Mouse (Mus musculus) monocyte, adult 59 days (primary cell): Measurements from ENCODE around the gene Zfp985. TPM values are rescaled to one million over a fixed set of nuclear protein-coding genes. Genes with fewer than 3 reads are reported as not detected.

Experiments
- total RNA-seq, 2 experiments: library from RNA; stranded (reverse); gene quantifications; one replicate each; pipeline ENCODE4 v1.2.4; 2023

Zfp985 gene
- total RNA-seq, result not detected

DNA sequence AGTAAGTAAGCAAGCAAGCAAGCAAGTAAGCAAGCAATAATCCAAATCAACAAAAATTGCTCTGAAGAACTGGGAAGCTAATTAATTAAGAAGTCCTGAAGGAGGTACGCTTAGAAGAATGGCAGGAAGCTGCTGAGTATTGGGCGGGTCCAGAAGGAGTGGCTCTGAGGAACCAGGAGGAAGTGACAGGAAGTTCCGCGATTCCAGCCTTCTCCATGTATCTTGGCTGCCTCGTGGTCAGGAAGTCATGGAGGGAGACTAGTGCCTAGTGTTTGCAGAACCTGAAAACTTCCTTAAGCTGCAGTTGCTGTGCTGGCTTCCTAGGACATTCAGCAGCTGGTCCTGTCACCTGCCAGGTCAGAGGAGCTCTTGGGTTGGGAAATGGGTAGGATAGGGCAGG, at the start of gene Zfp985:
Gene Zfp985 (plus strand): TSS at position 207 of the 400 bp plus-strand sequence.

DNA sequence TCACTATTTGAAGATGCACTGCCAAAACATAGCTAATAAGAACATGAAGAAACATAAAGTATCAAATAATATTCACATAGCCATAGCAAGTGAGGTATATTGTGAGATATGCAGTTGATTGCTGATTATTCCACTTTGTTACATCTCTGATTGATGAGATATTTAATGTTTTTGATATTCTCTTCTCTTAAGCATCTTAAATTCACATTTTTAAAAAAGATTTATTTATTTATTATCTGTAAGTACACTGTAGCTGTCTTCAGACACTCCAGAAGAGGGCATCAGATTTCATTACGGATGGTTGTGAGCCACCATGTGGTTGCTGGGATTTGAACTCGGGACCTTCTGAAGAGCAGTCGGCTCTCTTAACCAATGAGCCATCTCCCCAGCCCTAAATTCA, 13.2 kb upstream of the Zfp985 start, which contains the start of gene Gm16503:
Gene Gm16503 (plus strand): TSS at position 301 of the 400 bp plus-strand sequence.

Other genes with a start within 250 kb of the Zfp985 start
- gene Zfp988, start 247.6 kb upstream of the Zfp985 start, total RNA-seq, result not detected
- under 1 TPM; 0.55 to 0.84 TPM for gene Zfp978, start 192.0 kb upstream of the Zfp985 start, total RNA-seq
- under 1 TPM in 1 of 2 experiments, not detected in 1; 0.70 TPM for gene Zfp982, start 60.9 kb upstream of the Zfp985 start, total RNA-seq
- under 1 TPM; 0.13 to 0.21 TPM for gene Gm16503, start 13.1 kb upstream of the Zfp985 start, total RNA-seq
- gene Zfp979, start 89.2 kb downstream of the Zfp985 start, total RNA-seq, result not detected
- gene Zfp534, start 149.3 kb downstream of the Zfp985 start, total RNA-seq, result not detected